25 mouse cellular contexts compared by ENCODE assay signal in the genomic region with DNA sequence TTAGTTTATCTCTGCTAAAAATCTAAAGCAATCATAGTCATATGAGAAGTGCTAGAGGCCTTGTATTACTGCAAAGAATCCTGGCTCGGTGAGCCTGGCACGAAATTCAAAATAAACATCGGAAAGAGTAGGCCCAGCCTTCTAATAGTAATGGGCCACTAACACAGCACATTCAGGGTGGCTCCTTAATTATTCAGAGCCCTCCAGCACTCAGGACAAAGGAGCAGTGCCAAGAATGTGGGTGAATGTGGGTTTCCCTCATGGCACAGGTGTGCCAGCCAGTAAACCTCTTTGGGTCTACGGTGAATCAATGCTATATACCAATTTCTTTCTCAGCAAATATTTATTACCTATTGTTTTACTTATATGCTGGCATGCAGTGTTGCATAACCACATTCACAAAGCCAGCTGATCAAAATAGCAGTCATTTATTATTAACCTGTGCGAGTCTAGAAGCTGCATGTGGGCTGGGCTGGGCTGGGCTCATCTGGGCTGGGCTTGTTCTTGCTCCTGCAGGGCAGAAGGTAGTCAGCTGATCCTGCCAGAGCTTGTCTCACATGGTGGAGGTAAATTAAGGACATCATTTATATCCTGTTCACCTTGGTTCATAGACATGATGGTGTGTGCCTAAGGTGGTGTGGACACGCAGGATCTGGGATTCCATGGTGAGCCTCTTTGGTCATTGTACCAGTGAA. TPM values are rescaled to one million over a fixed set of nuclear protein-coding genes. Genes with fewer than 3 reads are reported as not detected.
DNase-seq lines count a peak whose midpoint lies in the region; ATAC-seq and TF ChIP-seq lines count a peak whose summit lies in the region.
"Had no signal": no experiment of that assay in that cellular context is flagged by ENCODE, and none has a peak within 500 bp of the region (broad histone marks: within the 10 kb centered on the region; RNA-seq: fewer than 3 reads in every experiment).

No protein-coding gene starts in this region.

- TF ChIP-seq EP300 in liver, postnatal 0 days (IDR thresholded peaks at IDR 0.05; ENCODE audit: low read depth): no peak

- no peak overlapping the region for H3K4me3 ChIP-seq in liver, postnatal 0 days (ENCODE audit: low read depth, low read length)
- no peak overlapping the region for H3K4me3 ChIP-seq in cerebellum, adult 2 months (replicated peaks; ENCODE audit: insufficient read depth, low read depth, low read length)
- H3K4me3 ChIP-seq: heart, embryonic 13.5 days; left cerebral cortex, adult 2 months; limb, embryonic 15.5 days; liver, embryonic 15.5 days; midbrain, embryonic 10.5 days; myocyte; neural tube, embryonic 13.5 days had no signal

- H3K9me3 ChIP-seq in liver, postnatal 0 days (ENCODE audit: low read length): no peaks in the 10 kb centered on the region
- H3K9me3 ChIP-seq: heart, embryonic 13.5 days; limb, embryonic 15.5 days; liver, embryonic 15.5 days; midbrain, embryonic 10.5 days; neural tube, embryonic 13.5 days had no signal

- no peak for TF ChIP-seq CTCF in liver, postnatal 0 days (IDR thresholded peaks at IDR 0.05; ENCODE audit: low read depth)
- no peak for TF ChIP-seq CTCF in cerebellum, adult 2 months (IDR thresholded peaks at IDR 0.05; ENCODE audit: borderline replicate concordance, insufficient read depth, low read depth, low read length)

- no peak overlapping the region for H3K4me2 ChIP-seq in liver, postnatal 0 days (ENCODE audit: low read depth, low read length)
- H3K4me2 ChIP-seq: heart, embryonic 13.5 days; limb, embryonic 15.5 days; liver, embryonic 15.5 days; neural tube, embryonic 13.5 days had no signal

- WGBS in liver, postnatal 0 days (ENCODE audit: insufficient replicate concordance): 82% methylated on average over 6 of the region's 6 CpGs
- WGBS in cerebellum, adult 2 months: 87% methylated on average over 6 of the region's 6 CpGs

- no peaks in the 10 kb centered on the region for H3K36me3 ChIP-seq in liver, postnatal 0 days (replicated peaks; ENCODE audit: insufficient read depth, low read length)
- H3K36me3 ChIP-seq: heart, embryonic 13.5 days; limb, embryonic 15.5 days; liver, embryonic 15.5 days; midbrain, embryonic 10.5 days; neural tube, embryonic 13.5 days had no signal

- H3K27ac ChIP-seq in liver, postnatal 0 days (ENCODE audit: low read depth): no peak overlapping the region
- H3K27ac ChIP-seq in cerebellum, adult 2 months (ENCODE audit: insufficient read depth, low read length): no peak overlapping the region
- H3K27ac ChIP-seq: heart, embryonic 13.5 days; hindbrain, postnatal 0 days; left cerebral cortex, adult 2 months; limb, embryonic 15.5 days; liver, embryonic 15.5 days; midbrain, embryonic 10.5 days; neural tube, embryonic 13.5 days had no signal

- no peak overlapping the region for H3K9ac ChIP-seq in liver, postnatal 0 days (replicated peaks)
- H3K9ac ChIP-seq: heart, embryonic 13.5 days; limb, embryonic 15.5 days; liver, embryonic 15.5 days; neural tube, embryonic 13.5 days had no signal

- no peaks in the 10 kb centered on the region for H3K4me1 ChIP-seq in liver, postnatal 0 days (ENCODE audit: insufficient read depth)
- no peaks in the 10 kb centered on the region for H3K4me1 ChIP-seq in cerebellum, adult 2 months (ENCODE audit: control insufficient read depth, insufficient read depth, low read length)
- H3K4me1 ChIP-seq: heart, embryonic 13.5 days; limb, embryonic 15.5 days; liver, embryonic 15.5 days; midbrain, embryonic 10.5 days had no signal

- ATAC-seq in liver, postnatal 0 days: no peak
- ATAC-seq: forebrain, embryonic 16.5 days; hindbrain, postnatal 0 days; midbrain, embryonic 16.5 days had no signal

- no peaks in the 10 kb centered on the region for H3K27me3 ChIP-seq in liver, postnatal 0 days (ENCODE audit: insufficient read depth, low read length)
- H3K27me3 ChIP-seq in cerebellum, adult 2 months (ENCODE audit: control insufficient read depth, insufficient read depth, low read length): no peaks in the 10 kb centered on the region
- H3K27me3 ChIP-seq: heart, embryonic 13.5 days; limb, embryonic 15.5 days; liver, embryonic 15.5 days; neural tube, embryonic 13.5 days had no signal

- TF ChIP-seq POLR2A in cerebellum, adult 2 months (IDR thresholded peaks at IDR 0.05; ENCODE audit: borderline replicate concordance, insufficient read depth, low read length): no peak

- peak; percentile 7 for DNase-seq in lung, postnatal 36 days
- DNase-seq in lung, postnatal 25 days (ENCODE audit: low spot score): no peak
- peak; percentile 64 to 87 for DNase-seq in kidney, adult 8-10 months
- DNase-seq in kidney, postnatal 14 days: peak; percentile 62
- no peak for DNase-seq in liver, postnatal 0 days
- no peak for DNase-seq in cerebellum, adult 2 months
- no peak for DNase-seq in frontal cortex, postnatal 25 days (ENCODE audit: low spot score in 2 of 2)
- DNase-seq: adrenal gland, postnatal 25 days; cerebellum, adult 9-10 months; heart, postnatal 14 days; right cerebral cortex, adult 18-20 months; right cerebral cortex, postnatal 4 days; thymus, adult 18-20 months; thymus, postnatal 4 days had no signal

RNA-seq across cellular contexts. Expression of gene Mfsd9, which starts 30.6 kb away (rescaled TPM):
- polyA plus RNA-seq in liver, postnatal 0 days (2015; fragmentation: Nextera tagmentation; extraction: Ambion mirVana): 0.62 and 0.65 TPM in 2 replicates
- polyA plus RNA-seq in cerebellum, adult 2 months (2012; rRNA removed): 2.9 TPM in 2 replicates

RNA-seq across cellular contexts. Expression of gene Tmem182, which starts 45.5 kb away (rescaled TPM):
- 0.06 and 1.1 TPM in 2 replicates for polyA plus RNA-seq in liver, postnatal 0 days (2015; fragmentation: Nextera tagmentation; extraction: Ambion mirVana)
- polyA plus RNA-seq in cerebellum, adult 2 months (2012; rRNA removed): 0.19 and 0.23 TPM in 2 replicates
- polyA plus RNA-seq: forebrain, embryonic 16.5 days; hindbrain, embryonic 11.5 days; midbrain, embryonic 10.5 days had no signal

Comparison
In these comparisons a context has a peak if more than half of its experiments do, and no peak if none do; other contexts are left out.
1. DNase-seq: peak in lung, postnatal 36 days (single experiment), kidney, adult 8-10 months (2 of 2) and kidney, postnatal 14 days (single experiment); none in lung, postnatal 25 days (single experiment), liver, postnatal 0 days (single experiment), cerebellum, adult 2 months (0 of 2) and frontal cortex, postnatal 25 days (0 of 2).